10 mouse cellular contexts compared by ENCODE assay signal in the genomic region with DNA sequence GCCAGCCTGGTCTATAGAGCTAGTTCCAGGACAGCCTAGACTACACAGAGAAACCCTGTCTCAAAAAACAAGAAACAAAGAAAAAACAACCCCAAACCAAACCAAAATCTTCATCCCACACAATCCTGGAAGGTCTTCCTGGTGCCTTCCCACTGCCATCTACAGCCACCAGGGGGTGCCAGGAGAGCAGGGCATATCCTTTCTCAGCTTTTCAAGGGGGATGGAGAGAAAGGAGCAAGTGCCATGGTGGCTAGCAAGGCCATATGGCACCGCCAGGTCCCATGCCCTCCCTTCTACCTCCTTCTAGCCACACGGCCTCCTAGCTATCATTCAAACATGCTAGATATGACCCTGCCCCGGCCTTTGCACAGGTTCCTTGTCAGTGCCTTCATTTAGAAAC. TPM values are rescaled to one million over a fixed set of nuclear protein-coding genes. Genes with fewer than 3 reads are reported as not detected.
DNase-seq lines count a peak whose midpoint lies in the region; ATAC-seq and TF ChIP-seq lines count a peak whose summit lies in the region.
"Had no signal": no experiment of that assay in that cellular context is flagged by ENCODE, and none has a peak within 500 bp of the region (broad histone marks: within the 10 kb centered on the region; RNA-seq: fewer than 3 reads in every experiment).

No protein-coding gene starts in this region.

- ATAC-seq in forebrain, postnatal 0 days, result no peak
- ATAC-seq in forebrain, embryonic 15.5 days (replicated peaks), result no peak
- ATAC-seq in midbrain, embryonic 14.5 days (ENCODE audit: low FRiP score, low TSS enrichment), result no peak
- no peak for ATAC-seq in midbrain, embryonic 15.5 days (replicated peaks)
- peak; percentile 41 for ATAC-seq in granulocyte monocyte progenitor cell, adult 5-6 weeks (replicated peaks; ENCODE audit: poor library complexity, severe bottlenecking)

- H3K9me3 ChIP-seq in forebrain, postnatal 0 days (ENCODE audit: low read length), result no peaks in the 10 kb centered on the region
- H3K9me3 ChIP-seq in forebrain, embryonic 15.5 days, result no peaks in the 10 kb centered on the region
- no peaks in the 10 kb centered on the region for H3K9me3 ChIP-seq in midbrain, embryonic 14.5 days (ENCODE audit: control insufficient read depth, low read length)
- no peaks in the 10 kb centered on the region for H3K9me3 ChIP-seq in midbrain, embryonic 15.5 days
- H3K9me3 ChIP-seq: neural tube, embryonic 12.5 days had no signal

- WGBS in forebrain, postnatal 0 days, result 70% methylated on average over 3 of the region's 3 CpGs
- 77% methylated on average over 3 of the region's 3 CpGs for WGBS in forebrain, embryonic 15.5 days
- WGBS in midbrain, embryonic 14.5 days, result 76% methylated on average over 3 of the region's 3 CpGs
- 74% methylated on average over 3 of the region's 3 CpGs for WGBS in midbrain, embryonic 15.5 days

- no peaks in the 10 kb centered on the region for H3K27me3 ChIP-seq in forebrain, postnatal 0 days (ENCODE audit: insufficient read depth, low read length)
- H3K27me3 ChIP-seq in forebrain, embryonic 15.5 days, result no peaks in the 10 kb centered on the region
- H3K27me3 ChIP-seq in midbrain, embryonic 14.5 days (ENCODE audit: control insufficient read depth, insufficient read depth, low read length), result no peaks in the 10 kb centered on the region
- no peaks in the 10 kb centered on the region for H3K27me3 ChIP-seq in midbrain, embryonic 15.5 days (replicated peaks)
- H3K27me3 ChIP-seq: neural tube, embryonic 12.5 days had no signal

- peak; percentile 77 for TF ChIP-seq CTCF in forebrain, postnatal 0 days (IDR thresholded peaks at IDR 0.05; ENCODE audit: low read depth)
- TF ChIP-seq CTCF in bone marrow macrophage, adult 2 months (IDR thresholded peaks at IDR 0.05; ENCODE audit: low read depth, low read length), result peak; percentile 83

- H3K9ac ChIP-seq in forebrain, postnatal 0 days, result no peak overlapping the region
- H3K9ac ChIP-seq in forebrain, embryonic 15.5 days (replicated peaks), result no peak overlapping the region
- no peak overlapping the region for H3K9ac ChIP-seq in midbrain, embryonic 14.5 days (replicated peaks; ENCODE audit: low read length)
- no peak overlapping the region for H3K9ac ChIP-seq in midbrain, embryonic 15.5 days
- H3K9ac ChIP-seq: neural tube, embryonic 12.5 days had no signal

- H3K4me3 ChIP-seq in forebrain, postnatal 0 days (ENCODE audit: low read depth, low read length), result no peak overlapping the region
- H3K4me3 ChIP-seq in forebrain, embryonic 15.5 days, result no peak overlapping the region
- H3K4me3 ChIP-seq in midbrain, embryonic 14.5 days (replicated peaks; ENCODE audit: low read depth, low read length), result no peak overlapping the region
- no peak overlapping the region for H3K4me3 ChIP-seq in midbrain, embryonic 15.5 days
- no peak overlapping the region for H3K4me3 ChIP-seq in bone marrow macrophage, adult 2 months (ENCODE audit: insufficient read depth, low read length)
- H3K4me3 ChIP-seq: neural tube, embryonic 12.5 days had no signal

- H3K4me1 ChIP-seq in forebrain, postnatal 0 days (ENCODE audit: insufficient read depth), result 0 out of 2 replicates have a peak, but pooled peaks cover under 1% of the 10 kb centered on the region
- peaks cover 21% of the 10 kb centered on the region for H3K4me1 ChIP-seq in forebrain, embryonic 15.5 days
- 0 out of 2 replicates have a peak, but pooled peaks cover 7% of the 10 kb centered on the region for H3K4me1 ChIP-seq in midbrain, embryonic 14.5 days (ENCODE audit: control insufficient read depth, insufficient read depth, low read length)
- peaks cover 18% of the 10 kb centered on the region for H3K4me1 ChIP-seq in midbrain, embryonic 15.5 days
- H3K4me1 ChIP-seq in bone marrow macrophage, adult 2 months (ENCODE audit: control insufficient read depth, insufficient read depth, low read length), result no peaks in the 10 kb centered on the region; the same call in 1 of the 2 replicates

- H3K4me2 ChIP-seq in forebrain, postnatal 0 days (ENCODE audit: low read depth), result no peak overlapping the region
- no peak overlapping the region for H3K4me2 ChIP-seq in forebrain, embryonic 15.5 days (replicated peaks)
- no peak overlapping the region for H3K4me2 ChIP-seq in midbrain, embryonic 14.5 days (ENCODE audit: low read length)
- H3K4me2 ChIP-seq in midbrain, embryonic 15.5 days, result no peak overlapping the region
- H3K4me2 ChIP-seq: neural tube, embryonic 12.5 days had no signal

- no peak for DNase-seq in forebrain, postnatal 0 days
- DNase-seq in midbrain, embryonic 14.5 days, result peak; percentile 54
- DNase-seq in mesoderm, embryonic 11.5 days (ENCODE audit: low read depth, low spot score), result peak; percentile 57
- DNase-seq in yolk sac, embryonic 10.5 days (ENCODE audit: low spot score), result no peak

- H3K36me3 ChIP-seq in forebrain, postnatal 0 days (ENCODE audit: insufficient read depth), result peaks cover 51% of the 10 kb centered on the region
- H3K36me3 ChIP-seq in forebrain, embryonic 15.5 days, result peaks cover 41% of the 10 kb centered on the region
- peaks cover 62% of the 10 kb centered on the region for H3K36me3 ChIP-seq in midbrain, embryonic 14.5 days (ENCODE audit: control insufficient read depth, insufficient read depth, low read length)
- peaks cover 33% of the 10 kb centered on the region for H3K36me3 ChIP-seq in midbrain, embryonic 15.5 days (replicated peaks)

- TF ChIP-seq POLR2A in bone marrow macrophage, adult 2 months (IDR thresholded peaks at IDR 0.05; ENCODE audit: borderline replicate concordance, low read depth, low read length), result no peak

- H3K27ac ChIP-seq in forebrain, postnatal 0 days (ENCODE audit: low read depth, low read length), result no peak overlapping the region
- no peak overlapping the region for H3K27ac ChIP-seq in forebrain, embryonic 15.5 days (replicated peaks)
- H3K27ac ChIP-seq in midbrain, embryonic 14.5 days (replicated peaks; ENCODE audit: low read depth, low read length), result no peak overlapping the region
- no peak overlapping the region for H3K27ac ChIP-seq in midbrain, embryonic 15.5 days
- no peak overlapping the region for H3K27ac ChIP-seq in bone marrow macrophage, adult 2 months (ENCODE audit: insufficient read depth, low read depth, low read length)
- H3K27ac ChIP-seq: neural tube, embryonic 12.5 days had no signal

RNA-seq across cellular contexts. Expression of gene Gm49318, which starts 4.6 kb away (rescaled TPM):
- total RNA-seq in forebrain, postnatal 0 days (2014; rRNA removed), result not detected in 2 replicates
- not detected in 2 replicates for polyA plus RNA-seq in forebrain, postnatal 0 days (2015; fragmentation: Nextera tagmentation; extraction: Ambion mirVana)
- polyA plus RNA-seq in forebrain, embryonic 15.5 days (2015; fragmentation: Nextera tagmentation; extraction: Ambion mirVana), result not detected in 2 replicates
- not detected in 2 replicates for polyA plus RNA-seq in midbrain, embryonic 14.5 days (2014; fragmentation: Nextera tagmentation; extraction: Ambion mirVana)
- polyA plus RNA-seq in midbrain, embryonic 15.5 days (2015; fragmentation: Nextera tagmentation; extraction: Ambion mirVana), result not detected in 2 replicates
- not detected in 2 replicates for polyA plus RNA-seq in bone marrow macrophage, adult 2 months (2012; ENCODE audit: insufficient read depth, insufficient read length, missing spikeins)
- not detected in 2 replicates for total RNA-seq in granulocyte monocyte progenitor cell, adult 5-6 weeks (2014; fragmentation: Nextera tagmentation)
- not detected in 2 replicates for total RNA-seq in granulocyte monocyte progenitor cell, adult 5-6 weeks (2017)
- total RNA-seq: hematopoietic stem cell, adult 5-6 weeks had no signal
- polyA plus RNA-seq: neural tube, embryonic 12.5 days had no signal

RNA-seq across cellular contexts. Expression of gene Zfp653, which starts 4.7 kb away (rescaled TPM):
- 31.0 and 32.3 TPM in 2 replicates for total RNA-seq in forebrain, postnatal 0 days (2014; rRNA removed)
- polyA plus RNA-seq in forebrain, postnatal 0 days (2015; fragmentation: Nextera tagmentation; extraction: Ambion mirVana), result 13.3 and 16.3 TPM in 2 replicates
- polyA plus RNA-seq in forebrain, embryonic 15.5 days (2015; fragmentation: Nextera tagmentation; extraction: Ambion mirVana), result 23.2 and 23.5 TPM in 2 replicates
- polyA plus RNA-seq in midbrain, embryonic 14.5 days (2014; fragmentation: Nextera tagmentation; extraction: Ambion mirVana), result 14.7 and 18.1 TPM in 2 replicates
- 21.7 and 22.5 TPM in 2 replicates for polyA plus RNA-seq in midbrain, embryonic 15.5 days (2015; fragmentation: Nextera tagmentation; extraction: Ambion mirVana)
- polyA plus RNA-seq in bone marrow macrophage, adult 2 months (2012; ENCODE audit: insufficient read depth, insufficient read length, missing spikeins), result 9.5 and 10.3 TPM in 2 replicates
- total RNA-seq in granulocyte monocyte progenitor cell, adult 5-6 weeks (2014; fragmentation: Nextera tagmentation), result 6.2 and 8.7 TPM in 2 replicates
- total RNA-seq in granulocyte monocyte progenitor cell, adult 5-6 weeks (2017), result 5.8 and 9.3 TPM in 2 replicates

RNA-seq across cellular contexts. Expression of gene Elavl3, which starts 14.6 kb away (rescaled TPM):
- 159 and 191 TPM in 2 replicates for total RNA-seq in forebrain, postnatal 0 days (2014; rRNA removed)
- polyA plus RNA-seq in forebrain, postnatal 0 days (2015; fragmentation: Nextera tagmentation; extraction: Ambion mirVana), result 51.3 and 74.7 TPM in 2 replicates
- 88.9 and 93.3 TPM in 2 replicates for polyA plus RNA-seq in forebrain, embryonic 15.5 days (2015; fragmentation: Nextera tagmentation; extraction: Ambion mirVana)
- polyA plus RNA-seq in midbrain, embryonic 14.5 days (2014; fragmentation: Nextera tagmentation; extraction: Ambion mirVana), result 137 and 162 TPM in 2 replicates
- 110 and 113 TPM in 2 replicates for polyA plus RNA-seq in midbrain, embryonic 15.5 days (2015; fragmentation: Nextera tagmentation; extraction: Ambion mirVana)
- 0.19 TPM in 1 of 2 replicates, not detected in the other for polyA plus RNA-seq in bone marrow macrophage, adult 2 months (2012; ENCODE audit: insufficient read depth, insufficient read length, missing spikeins)
- total RNA-seq in granulocyte monocyte progenitor cell, adult 5-6 weeks (2014; fragmentation: Nextera tagmentation), result not detected in 2 replicates
- total RNA-seq in granulocyte monocyte progenitor cell, adult 5-6 weeks (2017), result 0.31 TPM in 1 of 2 replicates, not detected in the other
- total RNA-seq: hematopoietic stem cell, adult 5-6 weeks had no signal

RNA-seq across cellular contexts. Expression of gene Ecsit, which starts 18.8 kb away (rescaled TPM):
- total RNA-seq in forebrain, postnatal 0 days (2014; rRNA removed), result 55.2 and 59.2 TPM in 2 replicates
- polyA plus RNA-seq in forebrain, postnatal 0 days (2015; fragmentation: Nextera tagmentation; extraction: Ambion mirVana), result 64.1 and 64.7 TPM in 2 replicates
- polyA plus RNA-seq in forebrain, embryonic 15.5 days (2015; fragmentation: Nextera tagmentation; extraction: Ambion mirVana), result 59.2 and 59.7 TPM in 2 replicates
- polyA plus RNA-seq in midbrain, embryonic 14.5 days (2014; fragmentation: Nextera tagmentation; extraction: Ambion mirVana), result 45.6 and 48.5 TPM in 2 replicates
- polyA plus RNA-seq in midbrain, embryonic 15.5 days (2015; fragmentation: Nextera tagmentation; extraction: Ambion mirVana), result 58.8 and 59.4 TPM in 2 replicates
- 5.7 and 7.0 TPM in 2 replicates for polyA plus RNA-seq in bone marrow macrophage, adult 2 months (2012; ENCODE audit: insufficient read depth, insufficient read length, missing spikeins)
- 21.1 and 29.5 TPM in 2 replicates for total RNA-seq in granulocyte monocyte progenitor cell, adult 5-6 weeks (2014; fragmentation: Nextera tagmentation)
- total RNA-seq in granulocyte monocyte progenitor cell, adult 5-6 weeks (2017), result 28.2 and 30.3 TPM in 2 replicates

RNA-seq across cellular contexts. Expression of gene Cnn1, which starts 32.6 kb away (rescaled TPM):
- 0.24 TPM in 1 of 2 replicates, not detected in the other for total RNA-seq in forebrain, postnatal 0 days (2014; rRNA removed)
- 0.24 and 0.86 TPM in 2 replicates for polyA plus RNA-seq in forebrain, postnatal 0 days (2015; fragmentation: Nextera tagmentation; extraction: Ambion mirVana)
- polyA plus RNA-seq in forebrain, embryonic 15.5 days (2015; fragmentation: Nextera tagmentation; extraction: Ambion mirVana), result 0.53 and 1.1 TPM in 2 replicates
- polyA plus RNA-seq in midbrain, embryonic 14.5 days (2014; fragmentation: Nextera tagmentation; extraction: Ambion mirVana), result 0.58 and 0.61 TPM in 2 replicates
- polyA plus RNA-seq in midbrain, embryonic 15.5 days (2015; fragmentation: Nextera tagmentation; extraction: Ambion mirVana), result 1.9 and 2.4 TPM in 2 replicates
- polyA plus RNA-seq in bone marrow macrophage, adult 2 months (2012; ENCODE audit: insufficient read depth, insufficient read length, missing spikeins), result 1.6 and 1.9 TPM in 2 replicates
- not detected in 2 replicates for total RNA-seq in granulocyte monocyte progenitor cell, adult 5-6 weeks (2014; fragmentation: Nextera tagmentation)
- not detected in 2 replicates for total RNA-seq in granulocyte monocyte progenitor cell, adult 5-6 weeks (2017)
- total RNA-seq: hematopoietic stem cell, adult 5-6 weeks had no signal

Comparison
In these comparisons a context has a peak if more than half of its experiments do, and no peak if none do; other contexts are left out.
1. DNase-seq: peak in midbrain, embryonic 14.5 days (single experiment) and mesoderm, embryonic 11.5 days (single experiment); none in forebrain, postnatal 0 days (single experiment) and yolk sac, embryonic 10.5 days (single experiment).
2. RNA of gene Elavl3, which starts 14.6 kb away (polyA plus RNA-seq): 137 to 162 TPM in midbrain, embryonic 14.5 days, 110 to 113 TPM in midbrain, embryonic 15.5 days, 88.9 to 93.3 TPM in forebrain, embryonic 15.5 days and 51.3 to 74.7 TPM in forebrain, postnatal 0 days; 0.19 TPM in bone marrow macrophage, adult 2 months; every median in the first group is over 10 times any median in the second.